Mouse (Mus musculus): ENCODE results near the gene Rasl10b. TPM values are rescaled to one million over a fixed set of nuclear protein-coding genes. Genes with fewer than 3 reads are reported as not detected.

Gene Rasl10b
- total RNA-seq (2021), result 10 to 100 TPM; 49.6 to 60.1 TPM

DNA sequence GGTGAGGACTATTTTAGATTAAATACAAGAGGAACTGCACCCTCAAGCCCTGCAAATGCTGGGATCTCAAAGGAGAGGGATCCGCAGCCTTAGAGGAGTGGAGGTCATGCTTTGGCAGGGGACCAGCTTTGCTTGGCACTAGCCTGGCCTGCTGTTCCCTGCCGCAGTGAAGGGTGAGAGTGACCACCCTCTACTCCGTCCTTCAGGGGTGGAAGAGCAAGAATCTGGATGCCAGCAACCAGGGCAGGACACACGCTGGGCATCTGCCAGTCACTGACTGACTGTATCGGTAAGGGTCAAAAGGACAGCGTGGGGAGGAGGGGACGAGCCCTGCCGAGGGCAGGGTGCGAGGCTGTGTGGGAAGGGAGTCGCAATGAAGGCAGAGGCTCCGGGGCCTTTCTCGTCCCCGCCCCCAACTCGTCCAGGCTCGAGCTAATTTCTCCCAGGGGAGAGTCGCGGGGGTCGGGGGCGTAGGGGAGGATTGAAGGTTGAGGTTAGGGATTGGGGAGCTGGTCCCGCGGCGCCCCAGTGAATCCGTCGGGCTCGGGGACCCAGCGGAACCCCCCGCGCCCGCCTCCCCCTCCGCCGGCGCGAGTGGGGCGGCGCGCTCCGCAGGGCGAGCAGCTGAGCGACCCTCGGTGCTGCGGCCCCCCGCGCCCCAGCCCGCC is at the start of gene Rasl10b:
Gene Rasl10b, plus strand, starts transcription at position 51 of the 668 bp plus-strand sequence.
- no peak for DNase-seq (ENCODE audit: low spot score)
- intact Hi-C loops (cut with DNase I), result no loop called here

DNA sequence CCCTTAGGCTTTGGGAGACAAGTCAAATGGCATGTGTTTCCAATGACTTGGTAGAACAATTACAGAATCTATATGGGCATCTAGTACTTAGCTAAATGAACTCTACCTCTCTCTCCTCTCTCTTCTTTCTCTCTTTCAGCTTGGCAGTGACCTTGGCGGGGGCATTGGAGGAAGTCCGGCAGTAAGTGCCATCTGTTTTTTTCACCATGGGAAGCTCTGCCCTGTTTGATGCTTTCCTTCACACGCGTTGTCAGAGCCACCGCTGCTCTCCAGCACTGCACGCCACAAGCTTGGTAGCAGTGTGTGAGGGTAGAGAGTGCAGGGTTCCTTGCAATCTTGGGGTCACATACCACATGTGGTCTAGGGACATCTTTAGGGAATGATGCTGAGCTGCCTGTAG is 44.3 kb upstream of the Rasl10b start:
- DNase-seq (ENCODE audit: low spot score), result no peak
- intact Hi-C loops (cut with DNase I), result no loop called here

GRCm38 (mm10) chr11:83371267-83371666 is 37.7 kb upstream of the Rasl10b start:
- no peak for DNase-seq (ENCODE audit: low spot score)
- intact Hi-C loops (cut with DNase I), result no loop called here

DNA sequence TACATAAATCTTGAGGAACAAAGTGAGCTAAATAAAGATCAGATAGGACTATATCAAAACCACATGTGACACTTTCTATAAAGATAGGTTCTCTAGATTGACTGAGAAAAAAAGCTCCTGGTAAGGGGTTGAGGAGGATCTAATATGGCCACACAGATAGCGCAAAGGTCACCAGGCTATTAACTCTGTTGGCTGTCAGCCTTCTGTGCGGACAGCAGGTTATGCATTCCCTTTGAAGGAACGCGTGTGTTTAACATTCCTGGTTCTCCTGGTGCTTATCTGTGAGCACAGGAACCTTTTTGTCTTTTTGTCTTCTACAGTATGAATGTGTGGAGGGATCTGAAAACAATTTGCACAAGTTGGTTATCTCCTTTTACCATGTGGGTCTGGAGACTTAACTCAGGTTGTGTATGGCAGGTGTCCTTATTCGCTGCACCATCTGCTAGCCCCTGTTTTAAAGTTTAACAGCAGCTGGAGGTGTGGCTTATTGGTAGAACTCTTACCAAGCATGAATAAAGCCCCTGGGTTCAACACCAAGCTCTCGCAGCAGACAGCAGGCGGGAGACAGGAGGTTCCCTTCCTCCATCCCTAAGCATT is 29.1 kb upstream of the Rasl10b start:
- no peak for DNase-seq (ENCODE audit: low spot score)
- intact Hi-C loops (cut with DNase I), result no loop called here

GRCm38 (mm10) chr11:83382876-83383531 is 25.9 kb upstream of the Rasl10b start:
- no peak for DNase-seq (ENCODE audit: low spot score)
- intact Hi-C loops (cut with DNase I), result no loop called here

DNA sequence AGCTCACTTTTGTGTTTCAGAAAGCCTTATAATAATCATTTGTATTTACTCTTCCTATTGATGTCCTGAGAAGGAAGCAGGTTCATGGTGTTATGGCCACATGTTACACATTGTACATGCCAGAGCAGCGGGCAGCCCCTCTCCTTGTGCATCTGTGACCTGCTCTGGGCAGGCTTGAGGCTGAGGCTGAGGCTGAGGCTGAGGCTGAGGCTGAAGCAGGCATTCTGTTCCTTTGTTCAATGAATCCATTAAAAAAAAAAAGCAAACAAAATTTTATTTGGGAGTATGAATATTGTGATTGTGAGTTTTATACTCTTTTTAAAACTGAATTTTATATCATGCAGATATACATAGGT is 25.4 kb upstream of the Rasl10b start:
- intact Hi-C loops (cut with DNase I), result no loop called here
- DNase-seq (ENCODE audit: low spot score), result no peak

GRCm38 (mm10) chr11:83393062-83393461 is 15.9 kb upstream of the Rasl10b start:
- intact Hi-C loops (cut with DNase I), result no loop called here

DNA sequence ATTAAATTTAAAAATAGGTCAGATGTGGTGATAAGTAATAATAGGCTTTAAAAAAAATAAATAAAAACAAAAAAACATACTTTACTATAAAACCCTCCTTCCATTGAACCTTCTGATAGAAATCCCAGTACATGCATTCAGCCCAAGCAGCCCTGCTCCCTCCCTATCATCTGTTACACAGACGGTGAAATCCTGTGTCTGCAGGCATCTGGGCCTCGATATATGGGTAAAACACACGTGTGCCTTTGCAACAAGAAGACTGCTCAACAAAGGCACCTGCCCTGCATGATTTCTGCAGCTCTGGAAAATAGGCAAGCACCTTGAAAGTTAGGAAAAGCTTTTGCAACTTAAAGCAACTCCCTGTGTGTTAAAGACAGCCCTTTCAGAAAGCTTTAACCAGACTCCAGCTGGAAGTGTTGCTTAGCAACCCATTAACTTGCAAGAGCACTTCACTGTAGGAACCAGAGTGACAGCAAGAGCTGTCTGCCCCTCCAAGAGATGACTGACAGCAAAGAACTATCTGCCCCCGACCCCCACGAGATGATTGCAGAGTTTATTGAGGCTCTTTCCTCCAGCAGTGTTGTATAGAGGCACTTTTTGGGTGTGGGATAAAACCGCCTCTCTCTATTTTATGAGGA is 14.0 kb upstream of the Rasl10b start:
- DNase-seq (ENCODE audit: low spot score), result no peak

More at GRCm38 (mm10) chr11:83393062-83393461, 15.9 kb upstream of the Rasl10b start:
- DNase-seq (ENCODE audit: low spot score), result no peak

DNA sequence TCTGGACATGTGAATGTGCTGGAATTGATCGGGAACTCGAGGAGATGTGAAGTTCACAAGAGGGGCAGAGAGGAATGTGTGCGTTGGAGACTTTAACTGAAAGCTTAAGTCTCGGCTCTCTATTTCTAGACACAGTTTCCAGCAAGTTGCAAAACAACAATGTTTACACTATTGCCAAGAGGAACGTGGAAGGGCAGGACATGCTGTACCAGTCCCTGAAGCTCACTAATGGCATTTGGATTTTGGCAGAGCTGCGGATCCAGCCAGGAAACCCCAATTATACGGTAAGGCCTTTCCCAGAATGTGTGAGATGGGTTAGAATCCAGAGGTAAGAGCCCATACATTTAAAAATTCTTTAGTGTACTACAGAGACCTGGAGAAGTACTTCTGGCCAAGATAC is 11.3 kb upstream of the Rasl10b start:
- DNase-seq (ENCODE audit: low spot score), result no peak
- intact Hi-C loops (cut with DNase I), result no loop called here

More for the DNA sequence above, 14.0 kb upstream of the Rasl10b start:
- intact Hi-C loops (cut with DNase I), result no loop called here

DNA sequence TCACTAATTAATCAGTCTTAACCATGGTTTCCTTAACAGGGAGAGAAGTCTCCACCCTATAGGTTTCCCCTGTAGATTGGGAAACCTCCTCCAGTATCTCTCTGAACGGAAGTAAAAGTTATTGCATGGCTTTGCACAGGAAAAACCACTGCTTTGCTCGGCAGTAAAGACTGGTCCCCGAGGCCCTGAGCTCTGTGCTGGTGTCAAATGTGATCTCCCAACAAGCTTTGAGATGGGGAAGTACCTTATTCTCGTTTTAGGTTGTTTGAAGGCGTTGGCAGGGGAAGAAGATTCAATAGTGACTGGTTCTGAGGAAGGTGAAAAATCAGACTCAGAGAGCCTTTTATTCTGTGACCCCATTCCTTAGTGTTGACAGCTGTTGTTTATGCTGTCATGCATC is 10.2 kb upstream of the Rasl10b start:
- DNase-seq (ENCODE audit: low spot score), result no peak
- intact Hi-C loops (cut with DNase I), result no loop called here

DNA sequence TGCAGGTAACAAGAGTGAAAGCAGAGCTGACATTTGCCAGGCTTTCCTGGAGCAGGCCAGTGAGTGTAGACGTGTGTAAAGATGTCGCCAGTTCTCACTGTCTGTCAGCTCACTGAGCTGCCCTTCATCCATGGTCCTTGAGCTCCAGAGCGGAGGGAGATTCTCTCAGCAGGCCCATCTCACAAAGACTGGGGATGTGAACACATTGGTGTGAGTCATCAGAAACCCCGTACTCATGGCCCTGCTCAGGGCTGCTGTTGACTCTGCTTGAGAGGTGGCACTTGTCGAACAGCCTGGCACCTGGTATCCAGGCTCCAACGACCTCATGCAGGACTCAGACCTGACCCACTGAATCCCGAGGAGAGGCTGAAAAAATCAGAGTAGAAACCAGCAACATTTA is 5.2 kb upstream of the Rasl10b start:
- no peak for DNase-seq (ENCODE audit: low spot score)
- intact Hi-C loops (cut with DNase I), result no loop called here

DNA sequence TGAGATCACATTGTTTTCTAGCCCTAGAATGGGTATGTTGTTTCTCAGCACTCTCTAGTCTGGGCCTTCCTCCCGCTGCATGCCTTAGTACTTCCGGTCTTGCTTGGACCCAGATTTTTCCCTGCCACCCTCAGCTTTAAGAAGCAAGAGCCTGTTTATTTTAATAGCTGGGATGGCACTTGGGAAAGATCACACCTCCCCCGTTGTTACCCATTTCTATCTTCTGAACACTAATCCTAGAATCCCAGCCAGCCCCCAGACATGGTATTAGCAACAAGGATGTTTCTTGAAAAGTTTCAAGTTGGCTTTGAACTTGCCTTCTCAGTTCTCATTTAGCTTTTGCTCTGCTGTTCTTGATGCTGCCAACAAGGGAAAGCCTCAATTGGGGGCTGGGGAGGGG is 2.5 kb upstream of the Rasl10b start:
- intact Hi-C loops (cut with DNase I), result no loop called here
- DNase-seq (ENCODE audit: low spot score), result no peak

GRCm38 (mm10) chr11:83408242-83408641 is 695 bp upstream of the Rasl10b start:
- DNase-seq (ENCODE audit: low spot score), result no peak
- intact Hi-C loops (cut with DNase I), result no loop called here

- no peak for DNase-seq (ENCODE audit: low spot score)
- intact Hi-C loops (cut with DNase I), result no loop called here
These were observed 905 bp downstream of the Rasl10b start for GRCm38 (mm10) chr11:83409792-83410291.

GRCm38 (mm10) chr11:83410510-83410909 is 1.6 kb downstream of the Rasl10b start:
- no peak for DNase-seq (ENCODE audit: low spot score)
- intact Hi-C loops (cut with DNase I), result no loop called here

DNA sequence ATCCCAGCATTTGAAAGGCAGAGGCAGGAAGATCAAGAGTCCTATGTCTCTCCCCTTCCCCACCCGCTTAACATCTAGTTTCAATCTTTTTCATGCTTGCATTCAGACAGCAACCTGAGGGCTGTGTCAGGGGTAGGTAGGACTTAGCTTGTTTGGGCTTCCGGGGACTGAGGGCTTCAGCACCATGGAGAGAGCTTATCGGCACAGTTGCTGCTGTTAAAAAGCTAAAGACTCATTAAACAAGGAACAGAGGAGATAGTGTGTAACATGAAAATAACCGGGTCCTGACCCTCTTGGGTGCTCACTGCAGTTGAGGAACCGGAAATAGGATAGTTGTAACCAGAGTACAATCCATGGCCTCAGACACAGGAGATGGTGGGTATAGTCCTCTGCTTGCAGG is 8.1 kb downstream of the Rasl10b start:
- DNase-seq (ENCODE audit: low spot score), result no peak
- intact Hi-C loops (cut with DNase I), result no loop called here

DNA sequence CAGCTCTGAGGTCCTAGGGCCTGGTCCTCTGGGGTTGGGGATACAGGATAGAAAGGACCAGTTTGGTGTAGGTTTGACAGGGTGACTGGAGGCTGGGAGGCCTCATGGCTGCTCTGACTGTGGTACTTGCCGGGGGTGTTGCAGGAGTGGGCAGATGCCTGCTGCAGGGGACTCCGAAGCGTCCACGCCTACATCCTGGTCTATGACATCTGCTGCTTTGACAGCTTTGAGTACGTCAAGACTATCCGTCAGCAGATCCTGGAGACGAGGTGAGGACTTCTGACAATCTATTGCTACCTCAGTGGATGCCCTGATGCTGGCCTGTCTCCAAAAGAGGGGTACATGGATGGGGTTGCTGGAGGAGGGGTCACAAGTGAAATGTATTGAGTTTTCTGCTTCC is 8.8 kb downstream of the Rasl10b start:
- intact Hi-C loops (cut with DNase I), result no loop called here
- DNase-seq (ENCODE audit: low spot score), result no peak

- intact Hi-C loops (cut with DNase I), result no loop called here
- DNase-seq (ENCODE audit: low spot score), result no peak
These were observed 9.6 kb downstream of the Rasl10b start for GRCm38 (mm10) chr11:83418566-83418965.

GRCm38 (mm10) chr11:83420338-83420737 is 11.4 kb downstream of the Rasl10b start:
- intact Hi-C loops (cut with DNase I), result no loop called here
- DNase-seq (ENCODE audit: low spot score), result no peak

DNA sequence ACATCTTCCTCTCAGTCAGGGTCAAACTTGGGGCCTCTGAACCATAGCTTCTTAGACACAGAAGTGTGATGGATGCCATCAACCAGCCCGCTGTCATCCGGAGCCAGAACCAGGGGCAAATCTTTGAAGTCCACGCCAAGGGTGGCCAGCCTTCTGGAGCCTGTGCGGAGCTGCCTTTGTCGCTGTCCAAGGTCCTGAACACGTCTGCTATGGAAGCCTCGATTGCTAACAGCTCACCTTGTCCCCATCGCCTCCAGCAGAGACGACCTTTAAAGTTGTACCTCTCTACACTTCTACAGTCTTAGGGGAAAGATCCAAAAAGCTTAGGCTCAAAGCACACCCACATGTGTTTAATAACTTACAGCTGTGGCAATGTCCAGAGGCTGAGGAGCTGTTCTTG is 12.4 kb downstream of the Rasl10b start:
- DNase-seq (ENCODE audit: low spot score), result no peak
- intact Hi-C loops (cut with DNase I), result no loop called here

DNA sequence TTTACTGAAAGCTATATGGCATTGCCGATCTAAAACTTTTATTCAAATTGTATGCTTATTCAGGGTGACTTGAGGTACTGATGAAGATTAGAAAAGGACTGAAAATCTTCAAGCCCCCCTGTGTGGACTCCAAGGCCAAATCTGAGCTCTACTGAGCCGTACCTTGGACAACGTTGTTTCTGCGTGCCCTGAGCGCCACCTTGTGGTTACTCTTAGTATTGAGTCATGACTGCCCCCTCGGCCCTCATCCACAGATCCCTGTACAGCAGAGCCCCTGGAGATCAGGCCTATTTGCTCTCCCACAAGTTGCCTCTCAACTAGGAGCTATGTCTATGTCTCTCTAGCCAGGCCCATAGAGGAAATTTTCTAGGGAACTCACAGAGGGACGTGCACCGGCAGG is 15.7 kb downstream of the Rasl10b start:
- intact Hi-C loops (cut with DNase I), result loop anchor here (1.0 kb wide), 2 partner anchors 67 to 97 kb away; no protein-coding TSS in a partner anchor
- no peak for DNase-seq (ENCODE audit: low spot score)

Measured in heart, postnatal 25 days (tissue).